Mouse (Mus musculus) heart, embryonic 12.5 days (tissue): ENCODE results near the gene Fam213a. TPM values are rescaled to one million over a fixed set of nuclear protein-coding genes. Genes with fewer than 3 reads are reported as not detected.

ENCODE experiments used
- ATAC-seq: fragments of 200-750 bp; cut with Nextera tagmentation; 2 replicates; pipeline ENCODE4 v1.8.0; 2017; ENCODE audit warnings: moderate TSS enrichment, moderate library complexity; ENCODE audit not compliant: insufficient number of reproducible peaks, low FRiP score
- H3K27ac ChIP-seq: fragments of 300-500 bp; sonication (generic); 2 replicates; pipeline ENCODE4 v1.5.1; 2016; ENCODE audit warnings: mild to moderate bottlenecking, moderate library complexity; ENCODE audit not compliant: poor library complexity, severe bottlenecking
- H3K27me3 ChIP-seq: fragments of 300-500 bp; sonication (generic); replicated peaks from 2 replicates; pipeline ENCODE4 v1.6.1; 2016; ENCODE audit warnings: mild to moderate bottlenecking, moderate library complexity
- H3K36me3 ChIP-seq: fragments of 300-500 bp; sonication (generic); 2 replicates; pipeline ENCODE4 v1.6.1; 2016; ENCODE audit warnings: mild to moderate bottlenecking, moderate library complexity
- H3K4me1 ChIP-seq: fragments of 300-500 bp; sonication (generic); replicated peaks from 2 replicates; pipeline ENCODE4 v1.6.1; 2016; ENCODE audit warnings: mild to moderate bottlenecking
- H3K4me2 ChIP-seq: fragments of 300-500 bp; sonication (generic); 2 replicates; pipeline ENCODE4 v1.6.1; 2016; ENCODE audit warnings: mild to moderate bottlenecking, moderate library complexity
- H3K4me3 ChIP-seq: fragments of 300-500 bp; sonication (generic); 2 replicates; pipeline ENCODE4 v1.5.1; 2016; ENCODE audit warnings: mild to moderate bottlenecking
- H3K9ac ChIP-seq: fragments of 300-500 bp; sonication (generic); 2 replicates; pipeline ENCODE4 v1.6.1; 2016; ENCODE audit warnings: mild to moderate bottlenecking, moderate library complexity
- H3K9me3 ChIP-seq: fragments of 300-500 bp; sonication (generic); replicated peaks from 2 replicates; pipeline ENCODE4 v1.6.1; 2016; ENCODE audit warnings: mild to moderate bottlenecking, moderate library complexity
- WGBS: fragments of 180-500 bp; shearing (Covaris S2); methylation state at CpG from one replicate; pipeline ENCODE4 v1.1.7; 2016; 5-methylcytosine and 5-hydroxymethylcytosine counted together
- polyA plus RNA-seq: library from polyadenylated mRNA; unstranded; fragments of >200 nt; fragmentation: Nextera tagmentation; extraction: Ambion mirVana; gene quantifications from 2 replicates; pipeline ENCODE4 v1.2.1, GENCODE M21; 2016

Fam213a gene
- polyA plus RNA-seq, 1 experiment from 2014 or later: 58.7 TPM

- H3K36me3 ChIP-seq: no peaks in the 10 kb centered on the region
- H3K27me3 ChIP-seq: no peaks in the 10 kb centered on the region
- no peak overlapping the region for H3K9ac ChIP-seq
- H3K4me3 ChIP-seq: no peak overlapping the region
- H3K27ac ChIP-seq: no peak overlapping the region
- no peaks in the 10 kb centered on the region for H3K9me3 ChIP-seq
- 74% methylated on average over 6 of the region's 6 CpGs for WGBS
- no peak; the same call in 1 of the 2 replicates for ATAC-seq
- H3K4me2 ChIP-seq: no peak overlapping the region
- H3K4me1 ChIP-seq: peaks cover 7% of the 10 kb centered on the region
These were observed 38.4 kb downstream of the Fam213a start for GRCm38 (mm10) chr14:40975127-40975721.

- Histone ChIP-seq H3K4me3 (no peak overlapping the region), H3K36me3 (no peaks in the 10 kb centered on the region), H3K9ac (no peak overlapping the region), H3K4me1 (peaks cover 30% of the 10 kb centered on the region), H3K27me3 (no peaks in the 10 kb centered on the region), H3K27ac (no peak overlapping the region), H3K9me3 (no peaks in the 10 kb centered on the region), H3K4me2 (peak overlapping the region; percentile 90; the same call in 1 of the 2 replicates)
- WGBS: 58% methylated on average over 2 of the region's 2 CpGs
- ATAC-seq: no peak
These were observed 45.5 kb downstream of the Fam213a start for GRCm38 (mm10) chr14:40968051-40968450.

GRCm38 (mm10) chr14:40967598-40967900, 46.0 kb downstream of the Fam213a start:
- ATAC-seq: no peak
- Histone ChIP-seq H3K9ac (peak overlapping the region; percentile 73), H3K4me3 (peak overlapping the region; percentile 84), H3K9me3 (no peaks in the 10 kb centered on the region), H3K27me3 (no peaks in the 10 kb centered on the region), H3K27ac (peak overlapping the region; percentile 78; the same call in 1 of the 2 replicates), H3K4me1 (peaks cover 35% of the 10 kb centered on the region), H3K4me2 (peak overlapping the region; percentile 90), H3K36me3 (no peaks in the 10 kb centered on the region)
- 4% methylated on average over 6 of the region's 6 CpGs for WGBS

- WGBS: under 1% methylated on average over 55 of the region's 62 CpGs
- peak; percentile 95 for ATAC-seq
- Histone ChIP-seq H3K9ac (peak overlapping the region; percentile 90), H3K27me3 (no peaks in the 10 kb centered on the region), H3K4me1 (peaks cover 40% of the 10 kb centered on the region), H3K4me3 (peak overlapping the region; percentile 84), H3K36me3 (no peaks in the 10 kb centered on the region), H3K9me3 (no peaks in the 10 kb centered on the region), H3K27ac (peak overlapping the region; percentile 89), H3K4me2 (peak overlapping the region; percentile 90)
These were observed 46.6 kb downstream of the Fam213a start for GRCm38 (mm10) chr14:40966862-40967597.

- peak within 1 kb of the TSS; percentile 89 for H3K27ac ChIP-seq
- under 1% methylated on average over 54 of the region's 54 CpGs for WGBS
- peak; percentile 47 for ATAC-seq
- H3K4me3 ChIP-seq: peak within 1 kb of the TSS; percentile 84
- H3K9me3 ChIP-seq: no peaks in the 10 kb centered on the region
- no peaks in the 10 kb centered on the region for H3K36me3 ChIP-seq
- H3K9ac ChIP-seq: peak within 1 kb of the TSS; percentile 90
- peak within 1 kb of the TSS; percentile 90 for H3K4me2 ChIP-seq
- H3K4me1 ChIP-seq: peaks cover 44% of the 10 kb centered on the region
- H3K27me3 ChIP-seq: no peaks in the 10 kb centered on the region
These were observed 47.2 kb downstream of the Fam213a start, which contains the start of gene Tspan14 for GRCm38 (mm10) chr14:40966392-40966861. Gene Tspan14, minus strand, starts transcription at chr14:40966807.

DNA sequence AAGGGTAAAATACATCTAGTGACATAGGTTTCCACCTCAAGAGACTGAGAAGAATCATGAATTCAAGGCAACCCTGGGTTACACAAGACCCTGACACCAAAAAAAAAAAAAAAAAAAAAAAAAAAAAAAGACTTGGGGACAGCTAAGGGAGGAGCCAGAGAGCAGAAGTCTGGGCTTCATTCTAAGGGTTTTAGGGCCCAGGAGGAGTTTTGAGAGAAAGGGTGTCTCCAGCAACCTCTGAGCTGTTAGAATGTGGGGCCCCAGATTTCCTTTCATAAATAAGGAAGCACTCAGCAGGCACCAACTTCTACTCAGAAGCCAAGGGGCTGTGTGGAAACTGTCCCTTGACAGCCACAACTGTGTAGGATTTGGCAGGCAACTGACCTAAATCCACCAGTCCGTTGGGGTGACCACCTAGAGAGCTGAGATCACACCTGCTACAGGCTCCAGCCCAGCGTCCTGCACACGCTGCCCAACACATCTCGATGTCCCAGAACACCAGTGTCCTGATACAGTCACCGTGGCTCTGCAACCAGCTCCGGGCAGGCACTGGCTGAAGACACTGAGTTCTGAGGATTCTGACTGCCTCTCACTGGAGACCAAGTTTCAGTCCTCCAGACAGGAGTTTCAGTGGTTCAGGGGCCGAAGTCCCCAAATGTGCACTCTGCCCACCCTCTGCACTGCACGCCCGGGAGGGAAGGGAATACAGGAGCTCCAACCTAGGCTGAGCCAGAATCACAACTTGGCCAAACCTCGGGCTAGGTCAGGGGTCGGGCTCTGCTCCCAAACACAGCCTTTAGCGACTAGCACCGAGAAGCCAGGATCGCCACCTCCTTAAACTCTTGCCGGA, 47.9 kb downstream of the Fam213a start:
- Histone ChIP-seq H3K4me2 (peak overlapping the region; percentile 90), H3K9ac (peak overlapping the region; percentile 90), H3K4me1 (peaks cover 44% of the 10 kb centered on the region), H3K27me3 (no peaks in the 10 kb centered on the region), H3K27ac (peak overlapping the region; percentile 89), H3K4me3 (peak overlapping the region; percentile 84), H3K36me3 (no peaks in the 10 kb centered on the region), H3K9me3 (no peaks in the 10 kb centered on the region)
- ATAC-seq: peak; percentile 0; the same call in 1 of the 2 replicates
- under 1% methylated on average over 15 of the region's 15 CpGs for WGBS

DNA sequence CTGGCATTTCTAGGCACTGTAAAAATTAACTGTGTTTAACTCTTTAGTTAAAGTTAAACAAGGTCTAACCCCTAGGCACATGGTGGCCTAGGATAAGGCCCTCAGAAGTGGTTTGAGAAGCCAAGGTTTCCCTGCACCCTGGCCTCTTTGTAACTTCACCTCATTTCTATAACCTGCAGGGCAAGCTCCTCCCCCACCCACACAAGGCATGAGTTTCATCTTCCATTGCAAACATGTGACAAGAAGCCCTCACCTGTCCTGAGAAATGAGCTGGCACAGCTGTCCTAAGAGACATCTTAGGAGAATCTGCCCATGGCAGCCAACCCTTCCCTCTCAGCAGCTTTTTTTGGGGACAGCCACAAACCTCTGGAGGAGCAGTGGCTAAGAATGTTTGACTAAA, 48.7 kb downstream of the Fam213a start:
- H3K36me3 ChIP-seq: no peaks in the 10 kb centered on the region
- H3K9ac ChIP-seq: no peak overlapping the region
- no peaks in the 10 kb centered on the region for H3K27me3 ChIP-seq
- H3K4me3 ChIP-seq: peak overlapping the region; percentile 84
- no peak for ATAC-seq
- no peak overlapping the region for H3K27ac ChIP-seq
- peak overlapping the region; percentile 90 for H3K4me2 ChIP-seq
- peaks cover 51% of the 10 kb centered on the region for H3K4me1 ChIP-seq
- H3K9me3 ChIP-seq: no peaks in the 10 kb centered on the region

DNA sequence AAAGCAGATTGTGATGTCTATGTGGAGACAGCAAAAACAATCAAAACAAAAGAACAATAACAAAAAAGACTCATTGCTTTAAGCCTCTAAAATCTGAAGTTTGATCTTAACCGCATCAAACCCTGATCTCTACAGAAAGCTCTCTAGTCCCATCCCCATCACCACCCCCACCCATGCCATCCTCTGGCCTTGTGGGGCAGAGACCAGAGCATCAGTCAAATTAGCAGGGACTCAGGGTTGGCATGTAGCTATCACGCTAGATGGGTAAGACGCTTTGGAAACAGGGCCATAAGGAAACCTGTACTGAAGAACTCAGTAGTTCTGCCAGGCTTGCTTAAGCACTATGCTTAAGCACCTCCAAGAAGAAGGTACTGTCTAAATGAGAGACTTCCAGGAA, 49.4 kb downstream of the Fam213a start:
- Histone ChIP-seq H3K4me1 (peaks cover 58% of the 10 kb centered on the region), H3K4me2 (peak overlapping the region; percentile 45)
- no peak for ATAC-seq

DNA sequence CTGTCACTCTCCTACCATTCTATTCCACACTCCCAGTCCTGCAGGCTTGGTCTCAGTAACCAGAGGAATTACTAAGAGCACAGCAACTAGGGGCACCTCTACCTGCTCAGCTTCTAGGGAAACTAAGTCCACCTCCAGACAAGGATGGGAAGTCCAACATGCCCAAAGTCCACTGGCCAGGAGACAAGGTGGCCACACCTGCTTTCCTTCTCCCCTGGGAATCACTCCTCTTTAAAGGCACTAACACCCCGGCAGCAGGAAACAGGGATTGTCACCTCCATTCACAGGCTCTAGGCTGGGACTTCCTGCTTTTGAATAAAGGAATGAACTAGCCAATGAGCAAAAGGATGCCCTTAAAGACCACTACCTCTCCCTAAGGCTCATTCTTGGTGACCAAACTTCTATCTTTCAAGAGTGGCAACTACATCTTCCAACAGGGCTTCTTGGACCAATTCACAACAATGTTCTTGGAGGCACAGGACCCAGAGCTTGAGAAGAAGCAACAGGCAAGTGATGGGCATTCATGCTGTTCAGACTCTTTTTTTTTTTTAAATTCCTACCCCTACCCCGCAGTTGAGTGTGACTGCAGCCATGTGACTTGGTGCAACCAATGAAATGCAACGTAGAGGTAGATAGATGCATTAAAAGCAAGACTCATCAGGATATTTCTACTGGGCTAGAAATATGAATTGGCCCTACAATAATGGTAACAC, 49.9 kb downstream of the Fam213a start:
- Histone ChIP-seq H3K4me2 (no peak overlapping the region), H3K27me3 (no peaks in the 10 kb centered on the region), H3K9me3 (no peaks in the 10 kb centered on the region), H3K4me1 (peaks cover 63% of the 10 kb centered on the region), H3K4me3 (no peak overlapping the region), H3K36me3 (no peaks in the 10 kb centered on the region), H3K9ac (no peak overlapping the region), H3K27ac (0 out of 2 replicates have a peak overlapping the region, but pooled peaks have one; percentile 39)
- no peak for ATAC-seq
- WGBS: 55% methylated on average over 3 of the region's 3 CpGs

More for the DNA sequence above, 49.4 kb downstream of the Fam213a start:
- H3K9ac ChIP-seq: no peak overlapping the region
- H3K36me3 ChIP-seq: no peaks in the 10 kb centered on the region
- no peaks in the 10 kb centered on the region for H3K27me3 ChIP-seq
- WGBS: 93% methylated on average over 3 of the region's 3 CpGs
- H3K4me3 ChIP-seq: no peak overlapping the region
- no peaks in the 10 kb centered on the region for H3K9me3 ChIP-seq
- no peak overlapping the region for H3K27ac ChIP-seq

DNA sequence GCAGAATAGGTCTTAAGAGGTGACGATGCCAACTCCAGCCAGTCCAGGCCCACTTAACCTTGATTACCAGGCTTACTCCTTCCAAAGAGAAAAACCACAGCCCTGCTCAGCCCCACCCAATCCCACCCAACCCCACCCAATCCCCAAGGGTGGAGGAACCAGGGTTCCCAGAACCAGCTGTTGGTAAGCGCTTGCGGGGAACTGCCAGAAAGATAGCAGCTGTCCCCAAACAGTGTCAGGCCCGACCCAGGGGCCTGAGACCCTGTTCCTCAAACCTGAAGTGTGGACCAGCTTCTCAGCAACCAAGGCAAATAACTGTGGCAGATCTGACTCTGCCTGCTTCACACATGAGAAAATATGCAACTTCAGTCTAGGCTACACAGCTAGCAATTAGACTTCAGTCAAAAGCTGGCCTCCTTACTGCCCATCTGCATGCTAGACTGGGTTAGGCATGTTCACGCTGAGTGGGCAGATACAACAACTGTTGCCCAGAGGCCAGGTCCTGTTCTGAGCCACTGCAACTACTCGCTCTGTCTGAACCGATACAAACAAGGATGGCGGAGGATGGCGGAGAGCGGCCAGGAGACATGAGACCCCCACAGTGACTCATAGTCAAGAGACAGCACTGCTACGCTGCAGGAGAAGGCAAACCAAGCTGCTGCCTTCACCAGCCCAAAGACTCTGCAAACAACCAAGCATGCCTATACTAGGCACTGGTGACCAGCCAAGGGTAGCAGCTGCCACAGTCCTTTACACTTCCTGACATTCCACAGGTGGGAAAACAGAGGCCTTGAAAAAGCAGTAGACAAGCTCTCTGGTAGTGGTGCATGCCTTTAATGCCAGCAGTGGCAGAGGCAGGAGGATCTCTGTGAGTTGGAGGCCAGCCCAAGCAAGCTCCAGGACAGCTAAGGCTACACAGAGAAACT, 51.0 kb downstream of the Fam213a start:
- Histone ChIP-seq H3K27me3 (no peaks in the 10 kb centered on the region), H3K9me3 (no peaks in the 10 kb centered on the region), H3K9ac (no peak overlapping the region), H3K4me1 (peaks cover 66% of the 10 kb centered on the region), H3K36me3 (no peaks in the 10 kb centered on the region), H3K4me3 (no peak overlapping the region), H3K4me2 (0 out of 2 replicates have a peak overlapping the region, but pooled peaks have one; percentile 13), H3K27ac (no peak overlapping the region)
- WGBS: 77% methylated on average over 11 of the region's 11 CpGs
- no peak for ATAC-seq
